Mouse (Mus musculus) MEL (cell line): ENCODE measurements around the gene Spen.

Source experiments
- CHD2 ChIP-seq: IDR thresholded peaks from 2 replicates; pipeline ENCODE4 v1.6.1; 2011; ENCODE audit warnings: low read length, improper control_type of control experiment
- CTCF ChIP-seq, 3 experiments: IDR thresholded peaks in 2 of 3; conservative IDR thresholded peaks in 1 of 3; 2 replicates each; pipeline ENCODE4 v1.5.1; 2011 to 2012; ENCODE audit warnings: low read length in 3 of 3, low read depth in 2 of 3, mild to moderate bottlenecking in 2 of 3, improper control_type of control experiment in 1 of 3, inconsistent platforms in 1 of 3, mixed read lengths in 1 of 3, moderate library complexity in 1 of 3; ENCODE audit not compliant: control insufficient read depth in 1 of 3, insufficient read depth in 1 of 3, poor library complexity in 1 of 3, severe bottlenecking in 1 of 3
- EP300 ChIP-seq, 2 experiments: IDR thresholded peaks; 2 replicates each; pipeline ENCODE4 v1.6.1; 2011; ENCODE audit warnings: improper control_type of control experiment in 2 of 2, low read length in 2 of 2, low read depth in 1 of 2, mild to moderate bottlenecking in 1 of 2
- GATA1 ChIP-seq: IDR thresholded peaks from 2 replicates; pipeline ENCODE4 v1.6.1; 2011; ENCODE audit warnings: low read depth, low read length, improper control_type of control experiment
- MAX ChIP-seq: IDR thresholded peaks from 2 replicates; pipeline ENCODE4 v1.6.1; 2011; ENCODE audit warnings: low read length, improper control_type of control experiment
- MXI1 ChIP-seq: IDR thresholded peaks from 2 replicates; pipeline ENCODE4 v1.6.1; 2011; ENCODE audit warnings: mild to moderate bottlenecking, low read depth, low read length, improper control_type of control experiment
- POLR2AphosphoS2 ChIP-seq: IDR thresholded peaks from 2 replicates; pipeline ENCODE4 v1.6.1; 2011; ENCODE audit warnings: low read length, improper control_type of control experiment
- RAD21 ChIP-seq: IDR thresholded peaks from 2 replicates; pipeline ENCODE4 v1.6.1; 2011; ENCODE audit warnings: mild to moderate bottlenecking, low read depth, low read length, improper control_type of control experiment
- SMC3 ChIP-seq: IDR thresholded peaks from 2 replicates; pipeline ENCODE4 v1.6.1; 2011; ENCODE audit warnings: low read depth, low read length, improper control_type of control experiment
- TAL1 ChIP-seq: IDR thresholded peaks from 2 replicates; pipeline ENCODE4 v1.6.1; 2012; ENCODE audit warnings: mild to moderate bottlenecking, inconsistent platforms, low read length, moderate library complexity, mixed read lengths
- UBTF ChIP-seq: IDR thresholded peaks from 2 replicates; pipeline ENCODE4 v1.6.1; 2012; ENCODE audit warnings: low read depth, mild to moderate bottlenecking, inconsistent platforms, low read length, improper control_type of control experiment, moderate library complexity, borderline replicate concordance; ENCODE audit not compliant: insufficient read depth

GRCm38 (mm10) chr4:141459766-141460165 lies 78.6 kb downstream of the Spen start:
- TF ChIP-seq TAL1 (no peak), SMC3 (no peak), CTCF (IDR thresholded peaks at IDR 0.05 in 2 of 3, conservative IDR thresholded peaks at IDR 0.05 in 1 of 3; ENCODE audit: control insufficient read depth in 1 of 3, insufficient read depth in 1 of 3, low read depth in 2 of 3, low read length in 3 of 3, poor library complexity in 1 of 3, severe bottlenecking in 1 of 3) (no peak), RAD21 (no peak), EP300 (IDR thresholded peaks at IDR 0.05; ENCODE audit: low read depth in 1 of 2, low read length in 2 of 2) (no peak), POLR2AphosphoS2 (no peak), UBTF (no peak), MAX (no peak), GATA1 (no peak), CHD2 (no peak), MXI1 (no peak)
